Mouse (Mus musculus): ENCODE results near the gene Smyd1.

GRCm38 (mm10) chr6:71333031-71333430 lies 11.0 kb upstream of the Smyd1 start:
- TF ChIP-seq CTCF (IDR thresholded peaks at IDR 0.05; ENCODE audit: control insufficient read depth, insufficient read depth, insufficient replicate concordance, low read depth, low read length) (no peak), POLR2A (IDR thresholded peaks at IDR 0.05; ENCODE audit: control insufficient read depth, low read depth, low read length) (no peak)
